Mouse (Mus musculus): ENCODE measurements around the gene Csnk2a2. TPM values are rescaled to one million over a fixed set of nuclear protein-coding genes. Genes with fewer than 3 reads are reported as not detected.

Csnk2a2 gene
- polyA plus RNA-seq (2015; fragmentation: Nextera tagmentation; extraction: Ambion mirVana) = 11.1 and 11.8 TPM in 2 replicates

- H3K4me3 ChIP-seq = peak within 1 kb of the TSS; percentile 89
- H3K9me3 ChIP-seq = no peaks in the 10 kb centered on the region
- no peak for ATAC-seq (ENCODE audit: insufficient number of reproducible peaks, low FRiP score, low TSS enrichment, low read depth)
- peaks cover 18% of the 10 kb centered on the region for H3K36me3 ChIP-seq
- peak within 1 kb of the TSS; percentile 96 for H3K9ac ChIP-seq
- WGBS = 83% methylated on average over 5 of the region's 5 CpGs
- peak within 1 kb of the TSS; percentile 60 for H3K4me2 ChIP-seq
- no peaks in the 10 kb centered on the region for H3K27me3 ChIP-seq
- peaks cover 22% of the 10 kb centered on the region for H3K4me1 ChIP-seq
- H3K27ac ChIP-seq = no peak within 1 kb of the TSS
These were observed at the start of gene Csnk2a2 for GRCm38 (mm10) chr8:95490006-95490405. TSS of gene Csnk2a2 (minus strand) at chr8:95490039.

GRCm38 (mm10) chr8:95539487-95539886 is 49.6 kb upstream of the Csnk2a2 start:
- no peak for ATAC-seq (ENCODE audit: insufficient number of reproducible peaks, low FRiP score, low TSS enrichment, low read depth)
- Histone ChIP-seq H3K4me2 (no peak overlapping the region), H3K4me1 (no peaks in the 10 kb centered on the region), H3K27me3 (no peaks in the 10 kb centered on the region), H3K9ac (no peak overlapping the region), H3K4me3 (no peak overlapping the region), H3K36me3 (no peaks in the 10 kb centered on the region), H3K27ac (no peak overlapping the region), H3K9me3 (no peaks in the 10 kb centered on the region)
- WGBS = 74% methylated on average over 5 of the region's 5 CpGs

- WGBS = 9% methylated on average over 33 of the region's 33 CpGs
- Histone ChIP-seq H3K36me3 (no peaks in the 10 kb centered on the region), H3K4me1 (peaks cover 5% of the 10 kb centered on the region), H3K9me3 (no peaks in the 10 kb centered on the region), H3K27me3 (no peaks in the 10 kb centered on the region), H3K4me2 (peak within 1 kb of the TSS; percentile 68), H3K4me3 (peak within 1 kb of the TSS; percentile 40), H3K9ac (no peak within 1 kb of the TSS), H3K27ac (no peak within 1 kb of the TSS)
- ATAC-seq (ENCODE audit: insufficient number of reproducible peaks, low FRiP score, low TSS enrichment, low read depth) = peak; percentile 64; the same call in 1 of the 2 replicates
These were observed 43.9 kb upstream of the Csnk2a2 start, which contains the start of gene Ccdc113 for GRCm38 (mm10) chr8:95533584-95534387. TSS of gene Ccdc113 (plus strand) at chr8:95534085.

GRCm38 (mm10) chr8:95532206-95532605 is 42.4 kb upstream of the Csnk2a2 start:
- H3K27me3 ChIP-seq = no peaks in the 10 kb centered on the region
- no peaks in the 10 kb centered on the region for H3K36me3 ChIP-seq
- no peak for ATAC-seq (ENCODE audit: insufficient number of reproducible peaks, low FRiP score, low TSS enrichment, low read depth)
- no peak overlapping the region for H3K27ac ChIP-seq
- H3K4me2 ChIP-seq = no peak overlapping the region
- no peak overlapping the region for H3K9ac ChIP-seq
- 53% methylated on average over 4 of the region's 4 CpGs for WGBS
- H3K4me3 ChIP-seq = no peak overlapping the region
- peaks cover 5% of the 10 kb centered on the region for H3K4me1 ChIP-seq
- no peaks in the 10 kb centered on the region for H3K9me3 ChIP-seq

GRCm38 (mm10) chr8:95528750-95529310 is 39.0 kb upstream of the Csnk2a2 start:
- 69% methylated on average over 9 of the region's 9 CpGs for WGBS
- no peaks in the 10 kb centered on the region for H3K9me3 ChIP-seq
- peaks cover under 1% of the 10 kb centered on the region for H3K4me1 ChIP-seq
- no peaks in the 10 kb centered on the region for H3K36me3 ChIP-seq
- no peak overlapping the region for H3K9ac ChIP-seq
- H3K27me3 ChIP-seq = no peaks in the 10 kb centered on the region
- no peak overlapping the region for H3K4me2 ChIP-seq
- ATAC-seq (ENCODE audit: insufficient number of reproducible peaks, low FRiP score, low TSS enrichment, low read depth) = no peak
- no peak overlapping the region for H3K4me3 ChIP-seq
- H3K27ac ChIP-seq = no peak overlapping the region

GRCm38 (mm10) chr8:95528194-95528593 is 38.4 kb upstream of the Csnk2a2 start:
- no peak overlapping the region for H3K9ac ChIP-seq
- no peaks in the 10 kb centered on the region for H3K4me1 ChIP-seq
- H3K4me2 ChIP-seq = no peak overlapping the region
- H3K27me3 ChIP-seq = no peaks in the 10 kb centered on the region
- H3K36me3 ChIP-seq = no peaks in the 10 kb centered on the region
- ATAC-seq (ENCODE audit: insufficient number of reproducible peaks, low FRiP score, low TSS enrichment, low read depth) = no peak
- no peaks in the 10 kb centered on the region for H3K9me3 ChIP-seq
- WGBS = 87% methylated on average over 10 of the region's 10 CpGs
- H3K4me3 ChIP-seq = no peak overlapping the region
- H3K27ac ChIP-seq = no peak overlapping the region

GRCm38 (mm10) chr8:95523991-95524390 is 34.2 kb upstream of the Csnk2a2 start:
- no peak for ATAC-seq (ENCODE audit: insufficient number of reproducible peaks, low FRiP score, low TSS enrichment, low read depth)
- 85% methylated on average over 4 of the region's 4 CpGs for WGBS
- no peak overlapping the region for H3K4me3 ChIP-seq
- no peaks in the 10 kb centered on the region for H3K27me3 ChIP-seq
- no peaks in the 10 kb centered on the region for H3K36me3 ChIP-seq
- no peaks in the 10 kb centered on the region for H3K9me3 ChIP-seq
- no peak overlapping the region for H3K9ac ChIP-seq
- no peak overlapping the region for H3K4me2 ChIP-seq
- no peaks in the 10 kb centered on the region for H3K4me1 ChIP-seq
- no peak overlapping the region for H3K27ac ChIP-seq

- Histone ChIP-seq H3K4me1 (no peaks in the 10 kb centered on the region), H3K9me3 (no peaks in the 10 kb centered on the region), H3K27ac (no peak overlapping the region), H3K36me3 (no peaks in the 10 kb centered on the region), H3K4me2 (no peak overlapping the region), H3K27me3 (no peaks in the 10 kb centered on the region), H3K4me3 (no peak overlapping the region), H3K9ac (no peak overlapping the region)
- WGBS = 88% methylated on average over 6 of the region's 6 CpGs
- ATAC-seq (ENCODE audit: insufficient number of reproducible peaks, low FRiP score, low TSS enrichment, low read depth) = no peak
These were observed 27.1 kb upstream of the Csnk2a2 start for GRCm38 (mm10) chr8:95516928-95517327.

- H3K9me3 ChIP-seq = no peaks in the 10 kb centered on the region
- 0 out of 2 replicates have a peak, but pooled peaks cover 3% of the 10 kb centered on the region for H3K4me1 ChIP-seq
- no peak overlapping the region for H3K9ac ChIP-seq
- no peak overlapping the region for H3K27ac ChIP-seq
- ATAC-seq (ENCODE audit: insufficient number of reproducible peaks, low FRiP score, low TSS enrichment, low read depth) = no peak
- H3K4me2 ChIP-seq = no peak overlapping the region
- no peak overlapping the region for H3K4me3 ChIP-seq
- no peaks in the 10 kb centered on the region for H3K36me3 ChIP-seq
- no peaks in the 10 kb centered on the region for H3K27me3 ChIP-seq
- WGBS = 65% methylated on average over 4 of the region's 4 CpGs
These were observed 23.4 kb upstream of the Csnk2a2 start for GRCm38 (mm10) chr8:95513219-95513618.

GRCm38 (mm10) chr8:95512257-95512656 is 22.4 kb upstream of the Csnk2a2 start:
- Histone ChIP-seq H3K27ac (no peak overlapping the region), H3K4me3 (no peak overlapping the region), H3K27me3 (no peaks in the 10 kb centered on the region), H3K36me3 (no peaks in the 10 kb centered on the region), H3K9me3 (no peaks in the 10 kb centered on the region), H3K4me1 (0 out of 2 replicates have a peak, but pooled peaks cover 3% of the 10 kb centered on the region), H3K9ac (no peak overlapping the region), H3K4me2 (no peak overlapping the region)
- ATAC-seq (ENCODE audit: insufficient number of reproducible peaks, low FRiP score, low TSS enrichment, low read depth) = no peak
- 54% methylated on average over 4 of the region's 4 CpGs for WGBS

- Histone ChIP-seq H3K9ac (no peak overlapping the region), H3K4me1 (0 out of 2 replicates have a peak, but pooled peaks cover 3% of the 10 kb centered on the region), H3K9me3 (no peaks in the 10 kb centered on the region), H3K36me3 (no peaks in the 10 kb centered on the region), H3K27me3 (no peaks in the 10 kb centered on the region), H3K4me2 (no peak overlapping the region), H3K4me3 (no peak overlapping the region), H3K27ac (no peak overlapping the region)
- ATAC-seq (ENCODE audit: insufficient number of reproducible peaks, low FRiP score, low TSS enrichment, low read depth) = no peak
- WGBS = 65% methylated on average over 5 of the region's 5 CpGs
These were observed 16.4 kb upstream of the Csnk2a2 start for GRCm38 (mm10) chr8:95506245-95506644.

GRCm38 (mm10) chr8:95505606-95506005 is 15.8 kb upstream of the Csnk2a2 start:
- no peak for ATAC-seq (ENCODE audit: insufficient number of reproducible peaks, low FRiP score, low TSS enrichment, low read depth)
- 75% methylated on average over 3 of the region's 3 CpGs for WGBS

More at GRCm38 (mm10) chr8:95505606-95506005, 15.8 kb upstream of the Csnk2a2 start:
- H3K27ac ChIP-seq = no peak overlapping the region
- H3K9ac ChIP-seq = no peak overlapping the region
- 0 out of 2 replicates have a peak, but pooled peaks cover 3% of the 10 kb centered on the region for H3K4me1 ChIP-seq
- no peak overlapping the region for H3K4me2 ChIP-seq
- H3K36me3 ChIP-seq = no peaks in the 10 kb centered on the region
- H3K27me3 ChIP-seq = no peaks in the 10 kb centered on the region
- no peaks in the 10 kb centered on the region for H3K9me3 ChIP-seq
- H3K4me3 ChIP-seq = no peak overlapping the region
